Mouse (Mus musculus) gastrocnemius, postnatal 4 days (tissue): ENCODE data around the gene Shf. TPM values are rescaled to one million over a fixed set of nuclear protein-coding genes. Genes with fewer than 3 reads are reported as not detected.
A peak's percentile ranks its signal among the peaks of the same experiment; 100 is the strongest.

Experiments used
- DNase-seq, 2 experiments: peaks; one replicate each; pipeline ENCODE4 v3.0.0; 2021 to 2022; ENCODE audit warnings: low spot score in 2 of 2, mixed read lengths in 2 of 2
- total RNA-seq, 2 experiments: library from RNA; stranded (reverse); gene quantifications; 2 replicates each; pipeline ENCODE4 v1.2.3; 2021

Shf gene
- total RNA-seq, 2 experiments from 2014 or later: 11.9 to 12.2 TPM

- DNase-seq: no peak
Observed at GRCm38 (mm10) chr2:122305097-122305892, 63.7 kb downstream of the Shf start.

DNA sequence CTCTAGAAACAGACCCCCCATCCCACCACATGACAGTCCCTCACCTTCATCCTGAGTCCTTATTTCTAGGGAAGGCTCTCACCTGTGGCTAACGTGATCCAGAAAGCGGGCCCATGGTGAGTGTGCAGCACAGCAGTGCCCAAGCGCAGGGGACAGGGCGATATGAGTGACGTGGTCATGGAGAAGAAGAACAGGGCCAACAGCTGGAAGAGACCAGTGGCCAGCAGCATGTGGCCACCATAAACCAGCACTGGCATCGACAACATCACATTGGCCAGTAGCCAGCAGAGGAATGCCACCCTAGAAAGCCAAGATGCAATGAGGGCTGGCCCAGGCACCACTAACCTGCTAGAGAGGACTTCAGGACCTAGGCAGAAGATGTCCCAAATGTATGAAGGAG, 64.4 kb downstream of the Shf start:
- DNase-seq: no peak

- DNase-seq: peak in 1 of 2 experiments; percentile 49
Observed at GRCm38 (mm10) chr2:122302574-122303241, 66.3 kb downstream of the Shf start.

DNA sequence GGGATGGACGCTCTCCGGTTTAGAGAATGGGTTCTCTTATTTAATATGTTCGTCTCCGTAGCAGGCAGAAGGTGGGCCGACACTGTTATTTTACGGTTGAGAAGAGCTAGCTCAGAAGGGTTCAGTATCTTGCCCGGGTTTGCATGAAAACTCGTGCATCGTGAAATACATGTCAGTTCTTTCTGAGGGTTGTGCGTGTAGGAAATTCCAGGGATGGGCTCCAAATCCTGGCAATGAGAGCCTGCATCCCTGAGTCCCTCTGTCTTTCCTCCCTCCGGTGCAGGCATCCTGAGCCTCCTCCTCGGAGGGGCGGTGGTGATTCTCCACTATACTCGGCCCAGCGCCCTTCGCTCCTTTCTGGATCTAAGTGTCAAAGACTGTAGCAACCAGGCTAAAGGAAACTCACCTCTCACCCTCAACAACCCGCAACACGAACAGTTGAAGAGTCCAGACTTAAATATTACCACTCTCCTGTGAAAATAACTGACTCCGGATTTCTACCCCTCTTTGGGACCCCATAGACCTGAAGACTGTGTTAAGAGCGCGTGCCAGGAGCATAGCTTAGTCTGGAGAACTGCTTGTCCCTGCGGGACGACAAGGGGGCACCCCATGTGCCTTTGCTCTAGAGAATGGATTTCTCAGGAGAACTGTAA, 66.9 kb downstream of the Shf start:
- DNase-seq: no peak

DNA sequence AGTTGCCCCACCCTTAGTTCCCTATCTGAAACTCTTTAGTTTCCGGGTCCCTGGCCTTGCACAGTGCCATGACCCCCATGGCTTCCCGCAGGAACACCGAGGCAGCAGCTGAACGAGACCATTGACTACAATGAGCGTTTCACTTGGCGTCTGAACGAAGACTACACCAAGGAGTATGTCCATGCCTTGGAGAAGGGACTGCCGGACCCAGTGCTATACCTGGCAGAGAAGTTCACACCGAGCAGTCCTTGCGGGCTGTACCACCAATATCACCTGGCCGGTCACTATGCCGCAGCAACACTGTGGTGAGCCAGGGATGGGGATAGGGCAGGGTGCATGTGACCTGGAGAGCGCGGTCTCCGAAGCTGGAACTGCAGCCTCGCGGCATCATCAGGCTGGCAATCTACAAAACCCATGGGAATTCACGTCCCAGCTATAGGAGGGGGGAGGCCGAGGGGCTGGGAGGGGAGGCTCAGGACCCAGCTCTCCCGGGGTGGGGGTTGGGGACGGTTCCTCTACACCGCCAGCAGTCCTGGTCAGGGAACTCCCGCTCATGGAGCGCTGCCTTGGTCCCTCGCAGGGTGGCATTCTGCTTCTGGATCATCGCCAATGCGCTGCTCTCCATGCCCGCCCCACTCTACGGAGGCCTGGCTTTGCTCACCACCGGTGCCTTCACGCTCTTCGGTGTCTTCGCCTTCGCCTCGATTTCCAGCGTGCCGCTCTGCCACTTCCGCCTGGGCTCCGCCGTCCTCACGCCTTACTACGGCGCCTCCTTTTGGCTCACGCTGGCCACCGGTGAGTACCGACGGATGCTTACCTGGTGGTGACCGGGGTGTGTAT, 67.7 kb downstream of the Shf start:
- peak in 1 of 2 experiments; percentile 41 for DNase-seq

DNA sequence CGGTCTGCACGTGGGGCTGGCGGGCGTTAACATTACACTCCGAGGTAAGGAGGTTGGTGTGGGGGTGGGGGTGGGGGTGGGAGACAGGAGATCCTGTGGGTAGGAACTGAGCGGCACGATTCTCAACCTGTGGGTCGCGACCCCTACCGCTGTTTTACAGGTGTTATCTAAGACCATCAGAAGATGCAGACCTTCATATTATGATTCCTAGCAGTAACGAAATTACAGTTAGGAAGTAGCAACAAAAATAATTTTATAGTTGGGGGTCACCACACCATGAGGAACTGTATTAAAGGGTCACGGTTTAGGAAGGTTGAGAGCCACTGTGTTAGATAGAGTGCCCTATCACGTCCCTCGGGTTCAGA, 68.3 kb downstream of the Shf start:
- DNase-seq: no peak

GRCm38 (mm10) chr2:122299911-122300655, 68.9 kb downstream of the Shf start:
- DNase-seq: no peak

Other genes with a start within 250 kb of the Shf start
- gene B2m, start 221.5 kb downstream of the Shf start, total RNA-seq: 100 to 1,000 TPM; 168 to 182 TPM
- not detected for gene Trim69, start 208.5 kb downstream of the Shf start, total RNA-seq
- gene Patl2, start 183.0 kb downstream of the Shf start, total RNA-seq: not detected
- gene Terb2, start 182.9 kb downstream of the Shf start, total RNA-seq: not detected
- gene Sord, start 134.4 kb downstream of the Shf start, total RNA-seq: 10 to 100 TPM; 10.6 to 16.4 TPM
- under 1 TPM; 0.34 to 0.86 TPM for gene Duox2, start 70.7 kb downstream of the Shf start, total RNA-seq
- not detected for gene Duoxa2, start 70.3 kb downstream of the Shf start, total RNA-seq
- gene Duoxa1, start 55.4 kb downstream of the Shf start, total RNA-seq: 1 to 10 TPM; 1.2 TPM
- under 1 TPM; 0.37 to 0.49 TPM for gene Duox1, start 53.5 kb downstream of the Shf start, total RNA-seq
- gene Slc28a2, start 57.3 kb upstream of the Shf start, total RNA-seq: 1 to 10 TPM; 6.7 to 8.3 TPM
- under 1 TPM; 0.31 to 0.39 TPM for gene Gm14085, start 115.8 kb upstream of the Shf start, total RNA-seq
- 100 to 1,000 TPM; 282 to 422 TPM for gene Gatm, start 242.1 kb upstream of the Shf start, total RNA-seq